Mouse (Mus musculus) adrenal gland, postnatal 4 days (tissue): Measurements from ENCODE around the gene 5330417H12Rik. TPM values are rescaled to one million over a fixed set of nuclear protein-coding genes. Genes with fewer than 3 reads are reported as not detected.

Experiments
- DNase-seq, 2 experiments: peaks; one replicate each; pipeline ENCODE4 v3.0.0; 2021 to 2022; ENCODE audit warnings: low spot score in 2 of 2, mixed read lengths in 2 of 2
- total RNA-seq, 2 experiments: library from RNA; stranded (reverse); gene quantifications; 2 replicates each; pipeline ENCODE4 v1.2.3; 2021

5330417H12Rik gene
- total RNA-seq, 2 experiments from 2014 or later = not detected

DNA sequence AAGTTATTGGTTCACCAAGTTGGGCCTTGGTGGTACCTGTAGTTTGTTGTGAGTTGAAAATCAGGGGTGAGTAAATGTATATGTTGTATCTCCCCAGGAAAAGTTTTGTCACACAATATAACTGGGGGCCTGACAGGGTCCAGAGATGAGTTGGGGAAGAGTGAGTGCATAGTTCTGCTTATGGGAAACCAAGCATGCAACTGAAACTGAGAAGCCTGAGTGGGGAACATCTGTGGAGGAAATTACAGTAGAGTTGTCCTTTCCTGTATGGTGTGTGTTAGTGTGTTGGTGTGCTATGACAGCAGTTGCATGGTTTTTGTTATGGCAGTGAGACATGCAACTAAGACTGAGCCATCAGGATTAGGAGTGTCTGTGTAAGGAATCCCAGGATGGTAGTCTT, 3.4 kb upstream of the 5330417H12Rik start:
- DNase-seq = no peak

DNA sequence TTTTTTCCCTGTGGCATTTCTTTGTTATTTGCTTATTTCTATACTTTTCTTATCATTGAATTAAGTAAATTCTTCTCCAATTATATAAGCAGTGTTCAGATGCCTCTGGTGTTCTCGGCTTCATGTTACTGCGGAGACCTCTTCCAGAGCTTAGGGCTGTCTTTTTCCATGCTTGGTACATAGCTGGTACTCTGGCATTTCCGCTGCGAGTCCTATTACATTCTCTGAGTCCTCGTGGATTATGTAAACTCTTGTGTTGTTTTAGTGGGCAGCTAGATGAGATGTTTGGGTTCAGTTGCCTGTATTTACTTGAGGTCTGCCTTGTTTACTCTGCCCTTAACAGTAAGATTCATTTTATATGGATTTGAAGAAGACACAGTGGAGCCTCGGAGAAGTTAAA, 820 bp upstream of the 5330417H12Rik start:
- DNase-seq = no peak

DNA sequence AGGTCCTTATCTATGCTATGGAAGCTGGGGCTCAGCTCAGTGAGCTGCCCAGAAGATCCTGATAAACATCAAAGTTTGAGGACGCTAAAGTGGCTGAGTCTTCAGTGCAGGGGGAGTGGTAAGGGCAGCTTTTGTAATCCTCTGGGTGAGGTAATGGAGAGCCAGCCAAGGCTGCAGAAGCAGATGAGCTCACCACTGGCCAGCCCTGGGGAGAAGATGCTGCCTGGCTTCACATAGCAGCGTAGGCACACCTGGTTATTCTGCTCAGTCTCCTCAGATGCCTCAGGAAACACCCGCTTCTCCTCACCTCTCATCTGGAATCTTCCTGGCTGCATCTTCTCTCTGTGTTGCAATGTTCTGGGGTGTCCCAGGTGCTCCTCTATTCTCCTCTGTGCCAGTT, 529 bp downstream of the 5330417H12Rik start:
- no peak for DNase-seq

- no peak for DNase-seq
Measured at GRCm38 (mm10) chr7:107620137-107620536, 4.8 kb downstream of the 5330417H12Rik start.

DNA sequence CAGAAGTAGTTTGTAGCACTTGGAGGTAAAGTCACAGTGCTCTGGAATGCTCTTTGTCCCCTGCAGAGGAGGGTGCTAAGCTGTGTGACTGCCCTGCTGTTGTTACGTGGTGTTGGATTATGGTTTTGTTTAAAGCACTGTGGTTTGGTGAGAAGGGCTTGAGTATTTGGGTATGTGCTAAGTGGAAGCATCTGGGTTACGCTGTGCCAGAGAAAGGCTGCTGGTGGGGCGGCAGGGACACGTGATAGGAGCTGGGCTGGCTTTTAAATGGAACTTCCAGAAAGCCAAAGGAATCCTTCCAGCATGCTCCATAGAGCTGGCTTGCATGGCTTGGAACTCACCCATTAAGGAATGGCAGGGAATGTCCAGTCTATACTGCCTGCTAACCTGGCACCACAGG, 5.7 kb downstream of the 5330417H12Rik start:
- DNase-seq = no peak

- no peak for DNase-seq
Measured at GRCm38 (mm10) chr7:107618028-107618992, 6.7 kb downstream of the 5330417H12Rik start.

DNA sequence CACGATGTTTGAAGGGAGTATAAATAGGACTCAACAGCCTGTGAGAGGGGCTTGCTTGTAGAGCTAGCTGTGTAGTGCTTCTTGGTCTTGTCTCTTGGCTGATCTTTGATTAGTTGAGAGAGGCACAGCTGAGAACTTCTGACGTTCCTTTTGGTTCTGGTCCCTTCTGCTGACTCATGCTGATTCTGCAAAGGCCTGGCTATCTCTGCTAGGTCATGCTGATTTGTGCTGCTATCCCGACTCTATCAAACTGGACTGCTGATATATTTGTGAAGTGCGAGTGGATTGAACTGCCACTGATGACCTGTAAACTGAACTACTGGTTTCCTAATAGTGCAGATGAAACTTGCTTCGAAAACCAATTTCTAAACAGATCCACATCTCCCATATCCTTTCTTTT, 14.1 kb downstream of the 5330417H12Rik start:
- no peak for DNase-seq

- DNase-seq = no peak
Measured at GRCm38 (mm10) chr7:107609622-107610255, 15.2 kb downstream of the 5330417H12Rik start.

GRCm38 (mm10) chr7:107607766-107608165, 17.2 kb downstream of the 5330417H12Rik start:
- DNase-seq = no peak

- DNase-seq = no peak
Measured at GRCm38 (mm10) chr7:107602913-107603312, 22.0 kb downstream of the 5330417H12Rik start.

- DNase-seq = no peak
Measured at GRCm38 (mm10) chr7:107602505-107602904, 22.5 kb downstream of the 5330417H12Rik start.

DNA sequence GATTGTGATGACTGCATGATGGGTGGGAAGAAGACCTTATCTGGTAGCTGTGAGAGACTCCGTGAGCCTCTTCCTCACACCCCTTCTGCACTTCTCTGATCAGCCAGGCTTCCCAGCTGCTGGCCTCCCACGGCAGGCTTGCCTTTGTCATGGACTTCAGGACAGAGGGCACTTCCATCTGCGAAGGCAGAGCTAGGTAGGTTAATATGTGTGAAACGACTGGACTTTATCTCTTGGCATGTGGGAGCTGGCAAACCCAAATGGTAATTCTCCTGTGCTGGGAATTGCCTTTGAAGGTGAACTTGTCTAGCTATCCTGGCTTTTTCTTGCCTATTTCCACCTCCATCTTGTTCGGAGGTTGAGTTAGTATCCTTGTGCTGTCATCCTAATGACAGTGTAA, 24.3 kb downstream of the 5330417H12Rik start:
- DNase-seq = no peak

- DNase-seq = no peak
Measured at GRCm38 (mm10) chr7:107597956-107598355, 27.0 kb downstream of the 5330417H12Rik start.

GRCm38 (mm10) chr7:107596753-107597152, 28.2 kb downstream of the 5330417H12Rik start:
- no peak for DNase-seq

GRCm38 (mm10) chr7:107595426-107595825, 29.5 kb downstream of the 5330417H12Rik start:
- no peak for DNase-seq

GRCm38 (mm10) chr7:107594857-107595402, 30.0 kb downstream of the 5330417H12Rik start, which contains the start of gene Ppfibp2:
Ppfibp2 (plus strand) TSS chr7:107595207.
- peak; percentile 80 to 92 for DNase-seq

DNA sequence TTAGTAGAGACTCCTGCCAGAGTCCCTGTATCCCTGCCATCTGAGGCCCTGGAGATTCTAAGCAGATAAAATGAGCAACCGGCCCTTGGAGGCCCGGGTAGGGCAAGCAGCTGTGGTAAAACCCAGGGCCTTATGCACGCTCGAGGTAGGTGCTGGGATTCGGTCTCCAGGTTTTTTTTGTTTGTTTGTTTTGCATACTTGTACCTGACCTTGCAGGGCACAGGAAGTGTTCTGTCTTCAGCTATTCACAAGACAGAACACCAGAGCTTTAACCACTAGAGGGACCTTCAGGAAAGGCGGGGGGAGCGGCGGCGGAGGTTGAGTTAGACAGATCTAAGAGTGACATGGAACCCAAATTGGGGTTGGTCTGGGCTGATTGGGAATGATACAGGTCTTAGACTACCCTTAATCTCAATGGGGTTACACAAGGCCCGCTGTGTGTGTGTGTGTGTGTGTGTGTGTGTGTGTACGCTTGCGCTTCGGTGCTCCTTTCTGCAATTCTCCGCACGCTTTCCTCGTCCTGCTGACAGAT, 30.6 kb downstream of the 5330417H12Rik start:
- DNase-seq = peak; percentile 11 to 36

GRCm38 (mm10) chr7:107593904-107594303, 31.1 kb downstream of the 5330417H12Rik start:
- no peak for DNase-seq

DNA sequence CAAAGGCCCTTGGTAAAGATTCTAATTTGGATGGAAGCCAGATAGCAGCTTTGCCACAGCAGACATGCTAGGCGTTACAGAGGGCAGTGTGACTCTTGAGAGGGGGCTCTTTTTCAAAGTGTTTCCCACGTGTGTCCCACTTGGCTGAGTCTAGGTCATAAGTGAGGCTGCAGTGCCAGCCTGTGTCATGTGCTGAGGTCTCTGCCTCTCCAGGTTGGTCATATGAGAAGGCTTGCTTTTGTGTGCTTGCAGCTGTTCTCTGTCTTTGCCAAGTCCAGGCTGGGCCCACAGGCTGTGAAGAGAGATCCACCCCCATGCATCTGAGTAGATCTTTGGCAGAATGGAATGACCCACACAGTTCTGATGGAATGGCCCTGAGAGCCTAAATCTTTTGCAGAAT, 32.3 kb downstream of the 5330417H12Rik start:
- DNase-seq = no peak

DNA sequence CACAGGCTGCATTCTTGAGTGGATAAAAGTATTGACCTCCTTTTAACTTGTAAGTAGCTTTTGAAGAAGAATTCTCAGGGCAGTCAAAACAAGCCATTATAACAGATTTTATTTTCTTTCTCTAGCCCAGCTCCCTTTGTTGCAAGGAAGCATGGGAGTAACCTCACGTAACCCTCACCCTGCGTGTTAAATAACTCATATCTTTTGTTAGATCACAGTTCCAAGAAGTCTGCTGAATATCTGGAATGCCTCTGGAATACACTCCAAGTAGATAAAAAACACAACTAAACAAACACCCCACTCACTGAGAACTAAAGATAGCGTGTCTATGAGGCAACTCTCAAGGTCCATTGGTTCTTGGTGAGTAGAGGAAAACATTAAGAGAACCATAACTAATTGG, 50.7 kb downstream of the 5330417H12Rik start:
- no peak for DNase-seq
